Mouse (Mus musculus) adrenal gland, postnatal 36 days (tissue): ENCODE results near the gene Krtap5-1. TPM values are rescaled to one million over a fixed set of nuclear protein-coding genes. Genes with fewer than 3 reads are reported as not detected.
"Not testable (repeated sequence)": the region's sequence is repeated elsewhere in the genome, so short reads cannot be mapped to it uniquely, and the experiment has no call there.

Source experiments
- DNase-seq, 2 experiments: peaks; one replicate each; pipeline ENCODE4 v3.0.0; 2021; ENCODE audit warnings: mixed read lengths in 1 of 2
- long read RNA-seq, 2 experiments: library from polyadenylated mRNA; stranded (forward); transcript quantifications; one replicate each; pipeline ENCODE4 v2.0.0; 2021; ENCODE audit warnings: borderline sequencing depth in 2 of 2
- total RNA-seq, 2 experiments: library from RNA; stranded (reverse); gene quantifications; 2 replicates each; pipeline ENCODE4 v1.2.3; 2021

Gene Krtap5-1
- not detected for total RNA-seq
- long read RNA-seq, experiment 1, result 0 reads
- long read RNA-seq, experiment 2, result 0 reads

GRCm38 (mm10) chr7:142297018-142297417, at the start of gene Krtap5-1:
Krtap5-1 (minus strand) TSS chr7:142297118.
- not testable (repeated sequence) for DNase-seq

- no peak for DNase-seq
Observed at GRCm38 (mm10) chr7:142342247-142342640, 45.3 kb upstream of the Krtap5-1 start.

GRCm38 (mm10) chr7:142341564-142342246, 44.8 kb upstream of the Krtap5-1 start:
- DNase-seq, result no peak

GRCm38 (mm10) chr7:142340269-142340970, 43.5 kb upstream of the Krtap5-1 start:
- no peak for DNase-seq

GRCm38 (mm10) chr7:142335151-142335550, 38.2 kb upstream of the Krtap5-1 start:
- no peak for DNase-seq

GRCm38 (mm10) chr7:142334246-142334645, 37.3 kb upstream of the Krtap5-1 start:
- peak; percentile 90 to 93 for DNase-seq

GRCm38 (mm10) chr7:142332741-142333140, 35.8 kb upstream of the Krtap5-1 start:
- DNase-seq, result not testable (repeated sequence)

GRCm38 (mm10) chr7:142331281-142331680, 34.4 kb upstream of the Krtap5-1 start:
- DNase-seq, result no peak

GRCm38 (mm10) chr7:142330271-142330724, 33.4 kb upstream of the Krtap5-1 start:
- DNase-seq, result peak; percentile 55 to 74

- no peak for DNase-seq
Observed at GRCm38 (mm10) chr7:142328507-142328906, 31.6 kb upstream of the Krtap5-1 start.

GRCm38 (mm10) chr7:142326714-142327445, 30.0 kb upstream of the Krtap5-1 start:
- DNase-seq, result peak; percentile 34 to 40

GRCm38 (mm10) chr7:142323396-142324117, 26.6 kb upstream of the Krtap5-1 start:
- no peak for DNase-seq

GRCm38 (mm10) chr7:142322641-142323040, 25.7 kb upstream of the Krtap5-1 start:
- no peak for DNase-seq

- not testable (repeated sequence) for DNase-seq
Observed at GRCm38 (mm10) chr7:142321637-142322306, 24.9 kb upstream of the Krtap5-1 start.

- DNase-seq, result no peak
Observed at GRCm38 (mm10) chr7:142320906-142321305, 24.0 kb upstream of the Krtap5-1 start.

GRCm38 (mm10) chr7:142319124-142319523, 22.2 kb upstream of the Krtap5-1 start:
- DNase-seq, result no peak

- no peak for DNase-seq
Observed at GRCm38 (mm10) chr7:142317216-142317615, 20.3 kb upstream of the Krtap5-1 start.

- no peak for DNase-seq
Observed at GRCm38 (mm10) chr7:142316558-142316957, 19.6 kb upstream of the Krtap5-1 start.

- DNase-seq, result no peak
Observed at GRCm38 (mm10) chr7:142314600-142315285, 17.8 kb upstream of the Krtap5-1 start.

GRCm38 (mm10) chr7:142303929-142304328, 7.0 kb upstream of the Krtap5-1 start:
- DNase-seq, result not testable (repeated sequence)

- no peak for DNase-seq
Observed at GRCm38 (mm10) chr7:142303249-142303648, 6.3 kb upstream of the Krtap5-1 start, which contains the start of gene Krtap5-4. Krtap5-4 (plus strand) TSS chr7:142303549.
